ENCODE assay signal across 13 mouse cellular contexts in the genomic region with DNA sequence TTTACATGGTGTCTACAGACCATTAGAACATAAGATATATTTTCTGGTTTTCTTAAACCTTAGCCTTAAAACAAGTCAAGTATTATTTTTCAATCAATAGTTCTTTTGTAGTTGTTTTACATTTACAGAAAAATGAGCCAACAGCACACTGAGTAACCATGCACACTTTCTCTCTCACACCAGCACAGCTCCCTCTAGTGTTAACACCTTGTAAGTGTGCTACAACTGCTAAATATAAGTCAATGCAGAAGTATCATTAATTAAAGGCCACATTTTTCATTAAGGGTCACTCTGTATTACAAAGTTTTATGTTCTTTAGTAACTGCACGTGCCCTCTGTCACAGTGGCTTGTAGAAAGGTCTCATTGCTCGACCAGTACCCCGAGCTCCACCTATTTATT. TPM values are rescaled to one million over a fixed set of nuclear protein-coding genes. Genes with fewer than 3 reads are reported as not detected.
DNase-seq lines count a peak whose midpoint lies in the region; ATAC-seq and TF ChIP-seq lines count a peak whose summit lies in the region.
"Had no signal": no experiment of that assay in that cellular context is flagged by ENCODE, and none has a peak within 500 bp of the region (broad histone marks: within the 10 kb centered on the region; RNA-seq: fewer than 3 reads in every experiment).

No protein-coding gene starts in this region.

- peak; percentile 22; the same call in 1 of the 2 replicates for TF ChIP-seq CTCF in midbrain, postnatal 0 days (IDR thresholded peaks at IDR 0.05)
- TF ChIP-seq CTCF in cortical plate, adult 2 months (IDR thresholded peaks at IDR 0.05; ENCODE audit: extremely low read depth, insufficient read depth, low read length): 0 out of 2 replicates have a peak, but pooled peaks have one; percentile 9
- no peak for TF ChIP-seq CTCF in cerebellum, adult 2 months (IDR thresholded peaks at IDR 0.05; ENCODE audit: borderline replicate concordance, insufficient read depth, low read depth, low read length)

- H3K9ac ChIP-seq in forebrain, embryonic 14.5 days (ENCODE audit: low read length): no peak overlapping the region
- no peak overlapping the region for H3K9ac ChIP-seq in forebrain, embryonic 16.5 days (replicated peaks; ENCODE audit: low read depth, low read length)
- no peak overlapping the region for H3K9ac ChIP-seq in midbrain, postnatal 0 days (replicated peaks; ENCODE audit: low read length, poor library complexity, severe bottlenecking)
- no peak overlapping the region for H3K9ac ChIP-seq in midbrain, embryonic 14.5 days (replicated peaks; ENCODE audit: low read length)
- H3K9ac ChIP-seq: intestine, embryonic 15.5 days had no signal

- H3K4me3 ChIP-seq in forebrain, embryonic 14.5 days (ENCODE audit: low read depth, low read length): no peak overlapping the region
- no peak overlapping the region for H3K4me3 ChIP-seq in forebrain, embryonic 16.5 days (replicated peaks; ENCODE audit: low read length)
- H3K4me3 ChIP-seq in midbrain, postnatal 0 days (ENCODE audit: low read depth, low read length): no peak overlapping the region
- no peak overlapping the region for H3K4me3 ChIP-seq in midbrain, embryonic 14.5 days (replicated peaks; ENCODE audit: low read depth, low read length)
- no peak overlapping the region for H3K4me3 ChIP-seq in cortical plate, adult 2 months (ENCODE audit: insufficient read depth, low read length)
- no peak overlapping the region for H3K4me3 ChIP-seq in cerebellum, adult 2 months (replicated peaks; ENCODE audit: insufficient read depth, low read depth, low read length)
- H3K4me3 ChIP-seq: intestine, embryonic 15.5 days had no signal

- no peaks in the 10 kb centered on the region for H3K9me3 ChIP-seq in forebrain, embryonic 14.5 days (replicated peaks; ENCODE audit: control insufficient read depth, low read length)
- no peaks in the 10 kb centered on the region for H3K9me3 ChIP-seq in forebrain, embryonic 16.5 days (ENCODE audit: control insufficient read depth, low read length)
- H3K9me3 ChIP-seq in midbrain, postnatal 0 days (ENCODE audit: low read length): no peaks in the 10 kb centered on the region
- no peaks in the 10 kb centered on the region for H3K9me3 ChIP-seq in midbrain, embryonic 14.5 days (ENCODE audit: control insufficient read depth, low read length)
- H3K9me3 ChIP-seq: intestine, embryonic 15.5 days had no signal

- no peaks in the 10 kb centered on the region for H3K4me1 ChIP-seq in forebrain, embryonic 14.5 days (ENCODE audit: control insufficient read depth, insufficient read depth, low read length)
- H3K4me1 ChIP-seq in forebrain, embryonic 16.5 days (replicated peaks; ENCODE audit: control insufficient read depth, insufficient read depth, low read length): no peaks in the 10 kb centered on the region
- no peaks in the 10 kb centered on the region for H3K4me1 ChIP-seq in midbrain, postnatal 0 days (ENCODE audit: insufficient read depth, low read length)
- no peaks in the 10 kb centered on the region for H3K4me1 ChIP-seq in midbrain, embryonic 14.5 days (ENCODE audit: control insufficient read depth, insufficient read depth, low read length)
- H3K4me1 ChIP-seq in cortical plate, adult 2 months (ENCODE audit: control insufficient read depth, insufficient read depth, low read length): no peaks in the 10 kb centered on the region
- H3K4me1 ChIP-seq in cerebellum, adult 2 months (ENCODE audit: control insufficient read depth, insufficient read depth, low read length): peaks cover 2% of the 10 kb centered on the region; the same call in 1 of the 2 replicates
- H3K4me1 ChIP-seq: intestine, embryonic 15.5 days had no signal

- 44% methylated on average over 3 of the region's 3 CpGs for WGBS in forebrain, embryonic 14.5 days
- WGBS in forebrain, embryonic 16.5 days: 42% methylated on average over 3 of the region's 3 CpGs
- WGBS in midbrain, postnatal 0 days: 41% methylated on average over 3 of the region's 3 CpGs
- WGBS in midbrain, embryonic 14.5 days: 40% methylated on average over 3 of the region's 3 CpGs
- WGBS in cerebellum, adult 2 months: 53% methylated on average over 3 of the region's 3 CpGs

- H3K27ac ChIP-seq in forebrain, embryonic 14.5 days (ENCODE audit: low read depth, low read length): no peak overlapping the region
- no peak overlapping the region for H3K27ac ChIP-seq in forebrain, embryonic 16.5 days (ENCODE audit: low read length)
- H3K27ac ChIP-seq in midbrain, postnatal 0 days (ENCODE audit: low read depth, low read length): no peak overlapping the region
- no peak overlapping the region for H3K27ac ChIP-seq in midbrain, embryonic 14.5 days (replicated peaks; ENCODE audit: low read depth, low read length)
- H3K27ac ChIP-seq in cortical plate, adult 2 months (ENCODE audit: insufficient read depth, low read length): no peak overlapping the region
- H3K27ac ChIP-seq in cerebellum, adult 2 months (ENCODE audit: insufficient read depth, low read length): no peak overlapping the region
- H3K27ac ChIP-seq: intestine, embryonic 15.5 days had no signal

- H3K36me3 ChIP-seq in forebrain, embryonic 14.5 days (ENCODE audit: control insufficient read depth, insufficient read depth, low read length): no peaks in the 10 kb centered on the region
- no peaks in the 10 kb centered on the region for H3K36me3 ChIP-seq in forebrain, embryonic 16.5 days (ENCODE audit: control insufficient read depth, insufficient read depth)
- no peaks in the 10 kb centered on the region for H3K36me3 ChIP-seq in midbrain, postnatal 0 days (ENCODE audit: insufficient read depth, low read length)
- no peaks in the 10 kb centered on the region for H3K36me3 ChIP-seq in midbrain, embryonic 14.5 days (ENCODE audit: control insufficient read depth, insufficient read depth, low read length)
- H3K36me3 ChIP-seq: intestine, embryonic 15.5 days had no signal

- no peak for TF ChIP-seq POLR2A in cortical plate, adult 2 months (IDR thresholded peaks at IDR 0.05; ENCODE audit: extremely low read depth, insufficient read depth, low read length)
- no peak for TF ChIP-seq POLR2A in cerebellum, adult 2 months (IDR thresholded peaks at IDR 0.05; ENCODE audit: borderline replicate concordance, insufficient read depth, low read length)

- no peak for ATAC-seq in forebrain, embryonic 14.5 days
- no peak for ATAC-seq in forebrain, embryonic 16.5 days
- ATAC-seq in midbrain, postnatal 0 days (ENCODE audit: low FRiP score): no peak
- no peak for ATAC-seq in midbrain, embryonic 14.5 days (ENCODE audit: low FRiP score, low TSS enrichment)
- ATAC-seq: CD4-positive, CD25-positive, alpha-beta regulatory T cell, adult 4 months; intestine, embryonic 15.5 days; midbrain, embryonic 16.5 days had no signal

- no peaks in the 10 kb centered on the region for H3K27me3 ChIP-seq in forebrain, embryonic 14.5 days (replicated peaks; ENCODE audit: control insufficient read depth, insufficient read depth, low read length)
- H3K27me3 ChIP-seq in forebrain, embryonic 16.5 days (replicated peaks; ENCODE audit: control insufficient read depth, insufficient read depth, low read length): no peaks in the 10 kb centered on the region
- H3K27me3 ChIP-seq in midbrain, postnatal 0 days (ENCODE audit: insufficient read depth, low read length): no peaks in the 10 kb centered on the region
- no peaks in the 10 kb centered on the region for H3K27me3 ChIP-seq in midbrain, embryonic 14.5 days (ENCODE audit: control insufficient read depth, insufficient read depth, low read length)
- no peaks in the 10 kb centered on the region for H3K27me3 ChIP-seq in cerebellum, adult 2 months (ENCODE audit: control insufficient read depth, insufficient read depth, low read length)
- H3K27me3 ChIP-seq: intestine, embryonic 15.5 days had no signal

- peak; percentile 5 for DNase-seq in forebrain, embryonic 14.5 days (ENCODE audit: low spot score)
- no peak for DNase-seq in midbrain, postnatal 0 days (ENCODE audit: low spot score)
- DNase-seq in midbrain, embryonic 14.5 days: no peak
- no peak for DNase-seq in right cerebral cortex, postnatal 14 days
- DNase-seq in cerebellum, adult 2 months: no peak
- no peak for DNase-seq in urinary bladder, postnatal 10 days (ENCODE audit: low spot score)
- DNase-seq: lung, postnatal 10 days had no signal

- H3K4me2 ChIP-seq in forebrain, embryonic 14.5 days (ENCODE audit: low read length): no peak overlapping the region
- H3K4me2 ChIP-seq in forebrain, embryonic 16.5 days (ENCODE audit: low read length): no peak overlapping the region
- H3K4me2 ChIP-seq in midbrain, postnatal 0 days (ENCODE audit: low read depth, low read length, poor library complexity, severe bottlenecking): no peak overlapping the region
- H3K4me2 ChIP-seq in midbrain, embryonic 14.5 days (ENCODE audit: low read length): no peak overlapping the region
- H3K4me2 ChIP-seq: intestine, embryonic 15.5 days had no signal

RNA-seq across cellular contexts. Expression of a gene that starts 8.0 kb away (rescaled TPM):
- polyA plus RNA-seq in forebrain, embryonic 14.5 days (2014; fragmentation: Nextera tagmentation; extraction: Ambion mirVana): not detected in 2 replicates
- 0.19 TPM in 1 of 2 replicates, not detected in the other for polyA plus RNA-seq in forebrain, embryonic 16.5 days (2015; fragmentation: Nextera tagmentation; extraction: Ambion mirVana)
- not detected in 2 replicates for total RNA-seq in midbrain, postnatal 0 days (2014; rRNA removed)
- not detected in 2 replicates for polyA plus RNA-seq in midbrain, postnatal 0 days (2015; fragmentation: Nextera tagmentation; extraction: Ambion mirVana)
- not detected in 2 replicates for polyA plus RNA-seq in midbrain, embryonic 14.5 days (2014; fragmentation: Nextera tagmentation; extraction: Ambion mirVana)
- 0.04 TPM in 1 of 2 replicates, not detected in the other for polyA plus RNA-seq in cortical plate, adult 2 months (2012; rRNA removed)
- not detected in 2 replicates for polyA plus RNA-seq in cerebellum, adult 2 months (2012; rRNA removed)
- polyA plus RNA-seq: CD4-positive, CD25-positive, alpha-beta regulatory T cell, adult 4 months; intestine, embryonic 15.5 days; limb, embryonic 11.5 days; midbrain, embryonic 16.5 days had no signal

RNA-seq across cellular contexts. Expression of a gene that starts 46.4 kb away (rescaled TPM):
- polyA plus RNA-seq in forebrain, embryonic 14.5 days (2014; fragmentation: Nextera tagmentation; extraction: Ambion mirVana): not detected in 2 replicates
- polyA plus RNA-seq in forebrain, embryonic 16.5 days (2015; fragmentation: Nextera tagmentation; extraction: Ambion mirVana): 0.26 TPM in 1 of 2 replicates, not detected in the other
- total RNA-seq in midbrain, postnatal 0 days (2014; rRNA removed): not detected in 2 replicates
- polyA plus RNA-seq in midbrain, postnatal 0 days (2015; fragmentation: Nextera tagmentation; extraction: Ambion mirVana): not detected in 2 replicates
- polyA plus RNA-seq in midbrain, embryonic 14.5 days (2014; fragmentation: Nextera tagmentation; extraction: Ambion mirVana): not detected in 2 replicates
- polyA plus RNA-seq in cortical plate, adult 2 months (2012; rRNA removed): not detected in 2 replicates
- 0.06 TPM in 1 of 2 replicates, not detected in the other for polyA plus RNA-seq in cerebellum, adult 2 months (2012; rRNA removed)
- polyA plus RNA-seq: CD4-positive, CD25-positive, alpha-beta regulatory T cell, adult 4 months; limb, embryonic 11.5 days; midbrain, embryonic 16.5 days had no signal
